Mouse (Mus musculus) lung, postnatal 25 days (tissue): Measurements from ENCODE around the gene Tiam1.

ENCODE experiments used
- DNase-seq: peaks from one replicate; pipeline ENCODE4 v3.0.0; 2022; ENCODE audit warnings: low spot score

The Tiam1 gene

DNA sequence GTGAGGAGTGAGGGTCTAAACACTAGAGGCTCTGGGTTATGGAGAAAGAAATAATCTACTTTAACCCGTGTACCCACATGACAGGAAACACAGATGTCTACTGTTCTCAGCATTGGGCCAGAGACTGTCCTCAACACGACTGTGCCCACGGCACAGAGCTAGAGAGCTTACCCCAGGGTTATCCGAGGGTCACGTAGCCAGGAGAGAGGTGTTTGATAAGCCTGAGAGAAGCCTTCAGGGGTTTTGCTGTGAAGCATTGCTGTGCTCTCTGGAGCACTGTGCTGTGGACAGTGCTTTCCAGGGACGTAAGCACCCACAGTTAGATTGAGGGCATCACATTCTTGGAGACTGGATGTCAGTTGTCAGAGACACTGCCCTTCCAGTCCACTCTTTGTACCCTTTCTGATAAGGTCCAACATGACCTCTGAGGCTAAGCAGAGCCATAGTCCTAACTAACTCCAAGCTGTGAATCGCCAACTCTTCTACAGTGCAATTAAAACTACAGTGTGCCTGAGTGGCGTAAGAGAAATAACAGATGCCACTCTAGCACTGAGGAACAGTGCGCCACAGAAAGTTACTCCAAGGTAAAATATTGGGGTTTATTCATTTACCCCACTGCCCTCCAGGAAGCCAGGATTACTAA, 353.7 kb downstream of the Tiam1 start:
- no peak for DNase-seq

DNA sequence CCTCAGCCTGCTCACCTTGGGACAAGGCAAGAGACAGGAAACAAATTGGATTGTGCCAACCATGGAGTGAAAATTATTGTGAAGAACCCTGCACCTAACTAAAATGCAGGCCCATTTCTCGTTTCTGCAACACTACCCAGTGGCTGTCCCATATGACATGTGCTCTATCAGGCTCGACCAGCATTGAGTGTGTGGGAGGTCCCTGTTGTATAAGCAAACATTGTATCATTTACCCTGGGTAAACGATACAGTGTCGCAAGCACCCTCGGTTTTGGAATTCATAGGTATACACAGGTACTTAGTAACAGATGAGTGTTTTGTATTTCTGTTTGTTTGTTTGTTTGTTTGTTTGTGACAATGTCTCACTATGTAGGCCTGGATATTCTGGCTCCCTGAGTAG, 357.8 kb downstream of the Tiam1 start:
- DNase-seq: peak; percentile 6

DNA sequence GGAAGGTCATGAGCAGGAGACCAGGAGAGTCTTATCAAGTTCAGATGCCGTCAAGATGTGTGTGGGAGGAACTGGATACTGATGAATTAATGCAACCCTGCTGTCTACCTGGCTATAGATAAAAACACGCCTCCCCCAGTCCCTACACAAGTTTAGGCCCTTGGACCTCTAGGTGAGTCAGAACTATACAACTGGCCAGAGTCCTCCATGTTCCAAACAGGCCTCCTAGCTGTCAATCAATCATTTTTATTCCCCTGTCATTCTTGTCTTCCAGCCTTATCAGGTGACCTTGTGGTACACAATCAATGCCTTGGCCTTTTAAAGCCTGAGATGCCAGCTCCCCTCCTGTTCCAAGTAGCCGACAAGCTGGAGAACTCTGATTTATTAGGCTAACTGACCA, 363.9 kb downstream of the Tiam1 start:
- DNase-seq: no peak

DNA sequence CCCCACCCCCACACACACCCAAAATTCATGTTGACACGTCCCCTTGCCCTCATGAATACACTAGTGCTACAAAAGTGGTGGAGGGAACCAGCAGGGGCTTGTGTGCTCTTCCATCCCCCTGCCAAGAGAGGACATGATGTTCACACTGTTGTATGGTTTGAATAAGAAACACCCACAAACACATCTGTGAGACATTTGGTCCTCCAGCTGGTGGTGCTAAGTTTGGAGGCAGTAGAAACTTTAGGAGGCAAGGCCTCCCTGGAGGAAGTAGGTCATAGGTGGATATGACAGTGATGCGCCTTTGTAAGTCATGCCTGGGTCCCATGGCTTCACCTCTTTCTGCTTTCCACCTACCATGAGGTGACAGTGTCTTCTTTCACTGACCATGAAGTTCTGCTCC, 366.1 kb downstream of the Tiam1 start:
- DNase-seq: no peak

DNA sequence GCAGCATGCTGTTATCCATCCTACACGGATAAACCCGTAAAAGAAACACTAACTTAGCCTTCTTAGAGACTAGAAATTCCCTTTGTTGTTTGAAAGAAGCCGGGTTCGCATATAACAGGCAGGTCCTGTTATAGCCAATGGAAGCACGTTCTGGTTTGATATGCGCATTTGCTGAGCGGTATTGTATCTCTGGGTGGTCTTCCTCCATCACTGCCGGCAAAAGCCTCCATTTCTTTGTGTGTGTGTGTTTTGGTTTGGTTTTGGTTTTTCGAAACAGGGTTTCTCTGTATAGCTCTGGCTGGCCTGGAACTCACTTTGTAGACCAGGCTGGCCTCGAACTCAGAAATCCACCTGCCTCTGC, 369.0 kb downstream of the Tiam1 start:
- DNase-seq: no peak

DNA sequence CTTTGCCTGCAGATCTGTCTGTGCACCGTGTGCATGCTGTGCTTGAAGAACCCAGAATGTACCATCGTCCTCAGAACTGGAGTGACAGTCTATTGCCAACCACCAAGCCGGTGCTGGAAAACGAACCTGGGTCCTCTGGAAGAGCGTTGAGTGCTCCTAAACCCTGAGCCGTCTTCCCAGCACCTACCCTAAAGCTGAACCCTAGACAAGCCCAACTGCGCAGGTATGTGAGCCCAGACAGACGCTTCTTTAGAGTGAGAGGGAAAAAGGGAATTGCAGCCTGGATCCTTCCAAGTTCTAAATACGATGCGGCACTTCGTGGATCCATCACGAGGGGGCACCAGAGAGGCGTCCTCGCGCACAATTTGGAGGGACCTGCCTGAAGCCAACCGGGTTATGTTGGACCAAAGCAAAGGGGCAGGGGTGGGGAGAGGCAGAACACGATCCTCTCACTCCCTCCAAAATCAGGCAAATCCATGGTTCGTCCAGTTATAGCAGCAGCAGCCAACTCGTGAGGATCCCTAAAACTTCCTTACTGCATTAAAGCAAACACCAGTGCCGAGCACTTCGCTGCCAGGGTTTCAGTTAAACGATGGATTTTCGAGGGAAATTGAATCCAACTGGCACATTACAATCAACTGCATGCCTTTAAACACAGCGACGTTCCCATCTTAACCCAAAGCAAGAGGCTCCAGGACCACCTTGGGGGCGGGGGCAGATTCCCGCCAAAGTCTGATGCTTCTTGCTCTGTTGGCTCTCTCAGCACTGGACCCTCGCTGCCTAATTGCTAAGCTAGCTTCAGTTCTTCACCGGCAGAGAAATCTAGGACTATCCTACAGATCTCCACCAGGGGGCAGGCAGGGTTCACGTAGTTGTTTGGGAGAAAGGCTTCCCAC, 369.7 kb downstream of the Tiam1 start:
- peak; percentile 87 for DNase-seq

DNA sequence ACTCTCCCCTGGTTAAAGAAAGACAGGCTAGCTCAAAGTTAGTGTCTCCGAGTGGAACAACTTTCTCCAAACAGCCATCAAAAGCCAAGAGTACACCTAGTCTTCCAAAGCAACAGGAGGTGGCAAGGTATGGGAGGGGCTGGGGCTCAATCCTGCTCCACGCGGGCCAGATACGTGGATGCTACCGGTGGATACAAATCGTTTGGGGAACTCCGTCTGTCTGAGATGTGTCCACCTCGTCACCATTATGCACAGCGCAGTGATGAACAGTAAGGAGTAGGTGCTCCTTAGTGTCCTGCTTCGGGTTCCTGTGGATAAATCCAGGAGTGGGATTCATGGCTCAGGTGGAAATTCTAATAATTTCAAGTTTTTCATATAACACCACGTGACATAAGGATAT, 377.6 kb downstream of the Tiam1 start:
- DNase-seq: no peak

DNA sequence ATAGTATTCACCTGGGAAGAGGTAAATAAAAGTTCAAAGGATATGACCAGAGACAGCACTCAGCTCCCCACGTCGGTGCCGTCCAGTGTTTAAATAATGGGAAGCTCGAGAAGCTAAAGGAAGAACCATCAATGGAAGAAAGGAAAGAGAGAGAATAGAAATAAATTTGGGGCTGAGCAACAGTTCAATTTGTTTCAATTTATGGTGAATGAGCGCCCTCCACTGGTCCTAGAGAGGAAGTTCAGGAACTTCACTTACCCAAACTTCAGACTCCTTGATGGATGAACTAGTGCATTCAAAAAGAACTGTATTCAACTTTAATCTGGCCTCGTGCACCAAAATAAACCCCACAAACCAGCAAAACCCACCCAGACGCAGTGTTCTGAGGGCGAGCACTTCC, 378.1 kb downstream of the Tiam1 start:
- peak; percentile 12 for DNase-seq

DNA sequence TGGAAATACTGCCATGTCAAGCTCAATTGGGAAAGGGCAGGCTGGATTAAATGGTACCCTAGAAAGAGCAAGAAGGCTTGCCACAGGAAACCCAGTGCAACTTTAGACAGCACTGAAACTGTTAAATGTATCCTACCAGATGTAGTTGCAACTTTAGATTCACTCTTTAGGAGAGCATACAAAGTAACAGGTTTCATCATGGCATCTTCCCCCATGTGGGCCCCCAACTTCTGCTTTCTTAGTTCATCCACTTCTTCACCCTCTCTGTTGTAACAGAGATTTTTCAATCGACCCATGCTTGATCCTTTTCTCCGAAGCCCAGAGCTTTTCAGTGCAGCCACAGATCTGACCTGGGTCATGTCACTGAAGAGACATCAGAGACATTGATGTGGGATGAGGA, 379.8 kb downstream of the Tiam1 start:
- DNase-seq: no peak

DNA sequence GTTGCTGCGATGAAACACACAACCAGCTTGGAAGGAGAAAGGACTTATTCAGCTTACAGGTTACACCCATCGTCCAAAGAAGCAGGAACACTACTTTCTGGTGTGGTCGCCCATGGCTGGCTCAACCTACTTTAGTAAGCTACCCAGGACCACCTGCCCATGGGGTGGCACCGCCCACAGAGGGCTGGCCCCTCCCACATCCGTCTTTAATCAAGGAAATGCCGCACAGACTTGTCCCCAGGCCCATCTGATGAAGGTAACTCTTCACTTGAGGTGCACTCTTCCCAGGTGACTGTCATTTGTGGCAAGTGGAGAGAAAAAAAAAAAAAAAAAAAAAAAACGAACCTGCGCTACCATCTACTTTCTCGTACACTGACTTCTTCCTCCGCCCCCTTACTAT, 381.0 kb downstream of the Tiam1 start:
- no peak for DNase-seq

DNA sequence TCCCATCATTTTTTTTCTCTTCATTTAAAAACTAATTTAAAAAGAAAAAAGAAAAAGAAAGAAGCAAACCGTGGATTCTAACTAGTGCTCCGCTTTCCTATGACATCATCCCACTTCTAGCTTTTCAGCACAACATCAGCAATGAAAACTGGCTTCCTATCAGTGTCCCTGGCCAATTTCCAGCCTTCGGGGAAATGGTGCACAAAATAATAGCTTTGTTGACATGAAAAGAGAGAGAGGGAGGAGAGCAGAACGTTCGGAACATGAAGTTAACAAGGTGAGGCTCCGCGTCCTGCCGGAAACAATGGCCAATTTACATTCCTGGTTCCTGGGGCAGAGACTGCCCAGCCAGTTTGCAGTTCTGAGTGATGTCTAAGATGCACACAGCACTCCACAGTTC, 381.5 kb downstream of the Tiam1 start:
- DNase-seq: no peak

DNA sequence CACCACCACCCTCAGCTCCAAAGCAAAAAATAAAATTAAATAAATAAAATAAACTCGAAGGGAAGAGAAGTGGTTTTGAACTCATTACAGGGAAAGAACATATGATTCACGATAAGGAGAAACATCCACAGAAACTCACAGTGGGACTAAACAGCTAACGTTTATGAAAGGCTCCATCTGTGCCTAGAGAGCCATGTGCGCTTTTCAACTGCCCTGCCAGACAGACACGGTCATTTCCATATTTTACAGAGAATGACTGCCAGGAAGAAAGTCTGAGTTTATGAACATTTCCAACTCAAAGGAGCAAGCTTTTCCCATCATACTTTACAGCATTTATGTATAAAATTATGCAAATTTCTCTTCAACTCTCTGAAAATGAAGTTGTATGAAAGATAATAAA, 386.2 kb downstream of the Tiam1 start:
- DNase-seq: no peak

DNA sequence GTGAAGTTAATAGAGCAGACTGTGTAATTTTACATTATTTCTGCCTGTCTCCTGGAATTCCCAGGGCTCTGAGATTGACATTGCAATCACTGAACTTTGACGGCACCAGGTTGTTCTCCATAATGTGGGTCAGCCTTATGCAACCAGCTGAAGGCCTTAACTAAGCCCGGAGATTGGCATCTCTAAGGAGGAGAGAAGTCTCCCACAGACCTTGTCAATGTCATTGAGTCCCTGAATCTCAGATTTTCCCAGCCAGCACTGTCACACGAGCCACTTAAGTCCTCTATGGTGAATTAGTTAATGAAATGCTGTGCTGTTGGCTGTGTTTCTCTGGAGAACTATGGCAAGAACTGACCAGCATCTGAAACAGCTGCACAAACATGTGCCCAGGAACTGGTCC, 388.9 kb downstream of the Tiam1 start:
- no peak for DNase-seq

DNA sequence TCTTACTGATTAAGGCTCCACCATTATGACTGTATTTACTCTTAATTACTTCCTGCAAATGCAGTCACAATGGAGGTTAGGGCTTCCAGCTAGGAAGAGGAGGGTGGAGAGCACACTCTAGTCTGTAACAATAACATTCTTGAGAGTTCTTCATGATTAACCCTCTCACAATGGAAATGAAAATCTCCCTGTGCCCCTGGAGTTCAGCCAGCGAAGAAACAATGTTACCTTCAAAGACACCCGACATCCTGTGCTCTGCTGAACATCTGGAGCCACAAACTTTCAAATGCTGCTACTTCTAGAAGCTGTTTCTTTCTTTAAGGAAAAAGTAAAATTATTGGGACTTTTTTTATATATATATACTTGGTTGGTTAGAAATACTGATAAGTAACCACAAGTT, 395.7 kb downstream of the Tiam1 start:
- no peak for DNase-seq

DNA sequence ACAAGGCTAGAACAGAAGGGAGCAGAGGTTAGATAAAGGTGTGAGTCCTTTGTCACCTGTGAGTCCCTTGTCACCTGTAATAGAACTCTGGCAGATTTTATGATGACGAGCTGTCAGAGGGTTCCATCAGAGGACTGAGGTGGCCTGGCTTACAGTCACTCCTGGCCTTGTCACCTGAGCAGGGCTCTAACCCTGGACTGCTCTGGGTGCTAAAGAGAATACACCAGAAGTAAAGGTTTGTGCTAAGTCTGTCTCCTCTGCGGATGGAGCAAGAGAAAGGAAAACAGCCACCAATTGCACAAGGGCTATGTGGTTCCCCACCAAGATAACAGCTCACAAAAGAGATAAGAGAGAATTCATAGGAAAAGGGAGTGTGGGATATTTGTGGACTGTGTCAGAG, 404.0 kb downstream of the Tiam1 start:
- no peak for DNase-seq

DNA sequence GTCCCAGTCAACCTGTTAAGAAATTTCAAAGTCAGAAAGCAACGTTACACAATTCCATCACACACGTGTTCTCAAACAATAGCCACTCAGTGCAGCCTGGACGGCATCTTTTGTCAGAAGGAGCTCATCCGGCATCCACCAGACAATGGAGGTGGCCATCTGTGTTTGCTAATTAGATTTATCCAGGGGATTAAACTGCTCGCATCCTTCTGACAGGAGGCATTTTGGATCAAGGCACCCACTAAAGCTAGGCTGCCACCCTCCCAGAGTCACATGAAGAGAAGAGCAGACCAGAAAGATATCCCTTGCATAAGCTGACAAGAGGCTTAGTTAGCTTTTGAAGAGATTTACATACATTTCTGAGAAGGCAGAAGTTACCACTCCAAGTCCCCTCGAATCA, 404.6 kb downstream of the Tiam1 start:
- no peak for DNase-seq
